Mouse (Mus musculus) forebrain, embryonic 14.5 days (tissue): ENCODE data around the gene Llgl2. TPM values are rescaled to one million over a fixed set of nuclear protein-coding genes. Genes with fewer than 3 reads are reported as not detected.

Source experiments
- ATAC-seq: fragments of 200-750 bp; cut with Nextera tagmentation; 2 replicates; pipeline ENCODE4 v1.8.0; 2017; ENCODE audit warnings: mild to moderate bottlenecking, moderate library complexity
- DNase-seq: peaks from one replicate; pipeline ENCODE4 v3.0.0-alpha.2; 2015; ENCODE audit warnings: low spot score
- H3K27ac ChIP-seq: fragments of 300-500 bp; sonication (generic); 2 replicates; pipeline ENCODE4 v1.5.1; 2014; ENCODE audit warnings: low read depth, mild to moderate bottlenecking, control low read depth, low read length, moderate library complexity
- H3K27me3 ChIP-seq: fragments of 300-500 bp; sonication (generic); replicated peaks from 2 replicates; pipeline ENCODE4 v1.6.1; 2014; ENCODE audit warnings: low read length, control low read depth, mixed read lengths; ENCODE audit not compliant: control insufficient read depth, insufficient read depth
- H3K36me3 ChIP-seq: fragments of 300-500 bp; sonication (generic); 2 replicates; pipeline ENCODE4 v1.6.1; 2014; ENCODE audit warnings: low read length, control low read depth; ENCODE audit not compliant: control insufficient read depth, insufficient read depth
- H3K4me1 ChIP-seq: fragments of 300-500 bp; sonication (generic); 2 replicates; pipeline ENCODE4 v1.6.1; 2014; ENCODE audit warnings: antibody characterized with exemption, low read length, control low read depth; ENCODE audit not compliant: control insufficient read depth, insufficient read depth
- H3K4me2 ChIP-seq: fragments of 300-500 bp; sonication (generic); 2 replicates; pipeline ENCODE4 v1.6.1; 2014; ENCODE audit warnings: mild to moderate bottlenecking, control low read depth, low read length
- H3K4me3 ChIP-seq: fragments of 300-500 bp; sonication (generic); 2 replicates; pipeline ENCODE4 v1.5.1; 2014; ENCODE audit warnings: low read depth, low read length, control low read depth
- H3K9ac ChIP-seq: fragments of 300-500 bp; sonication (generic); 2 replicates; pipeline ENCODE4 v1.6.1; 2014; ENCODE audit warnings: mild to moderate bottlenecking, low read length, control low read depth, moderate library complexity
- H3K9me3 ChIP-seq: fragments of 300-500 bp; sonication (generic); replicated peaks from 2 replicates; pipeline ENCODE4 v1.6.1; 2016; ENCODE audit warnings: low read length, control low read depth, mixed read lengths; ENCODE audit not compliant: control insufficient read depth
- WGBS: fragments of 180-500 bp; shearing (Covaris S2); extraction: QIAGEN DNeasy Blood & Tissue Kit; methylation state at CpG from one replicate; pipeline ENCODE4 v1.1.7; 2014; 5-methylcytosine and 5-hydroxymethylcytosine counted together
- polyA plus RNA-seq: library from polyadenylated mRNA; unstranded; fragments of >200 nt; fragmentation: Nextera tagmentation; extraction: Ambion mirVana; gene quantifications from 2 replicates; pipeline ENCODE4 v1.2.1, GENCODE M21; 2014

Gene Llgl2
- polyA plus RNA-seq, result 0.70 and 1.3 TPM in 2 replicates

GRCm38 (mm10) chr11:115823774-115824740, at the start of gene Llgl2:
TSS of gene Llgl2 (plus strand) at chr11:115824049.
- H3K4me1 ChIP-seq, result peaks cover 8% of the 10 kb centered on the region; the same call in 1 of the 2 replicates
- DNase-seq (peak; percentile 85), ATAC-seq (peak; percentile 96)
- H3K4me3 ChIP-seq, result peak within 1 kb of the TSS; percentile 55
- WGBS, result under 1% methylated on average over 87 of the region's 87 CpGs
- peak within 1 kb of the TSS; percentile 63 for H3K9ac ChIP-seq
- no peaks in the 10 kb centered on the region for H3K9me3 ChIP-seq
- H3K36me3 ChIP-seq, result peaks cover 36% of the 10 kb centered on the region
- peaks cover 30% of the 10 kb centered on the region for H3K27me3 ChIP-seq
- peak within 1 kb of the TSS; percentile 95 for H3K4me2 ChIP-seq
- no peak within 1 kb of the TSS for H3K27ac ChIP-seq

GRCm38 (mm10) chr11:115774653-115775052, 49.2 kb upstream of the Llgl2 start:
- H3K27ac ChIP-seq, result no peak overlapping the region
- no peak for ATAC-seq
- 84% methylated on average over 4 of the region's 4 CpGs for WGBS
- peaks cover 14% of the 10 kb centered on the region for H3K4me1 ChIP-seq
- no peak overlapping the region for H3K4me2 ChIP-seq
- no peaks in the 10 kb centered on the region for H3K9me3 ChIP-seq
- H3K4me3 ChIP-seq, result no peak overlapping the region
- H3K9ac ChIP-seq, result no peak overlapping the region
- H3K36me3 ChIP-seq, result peaks cover 6% of the 10 kb centered on the region
- no peaks in the 10 kb centered on the region for H3K27me3 ChIP-seq
- no peak for DNase-seq

DNA sequence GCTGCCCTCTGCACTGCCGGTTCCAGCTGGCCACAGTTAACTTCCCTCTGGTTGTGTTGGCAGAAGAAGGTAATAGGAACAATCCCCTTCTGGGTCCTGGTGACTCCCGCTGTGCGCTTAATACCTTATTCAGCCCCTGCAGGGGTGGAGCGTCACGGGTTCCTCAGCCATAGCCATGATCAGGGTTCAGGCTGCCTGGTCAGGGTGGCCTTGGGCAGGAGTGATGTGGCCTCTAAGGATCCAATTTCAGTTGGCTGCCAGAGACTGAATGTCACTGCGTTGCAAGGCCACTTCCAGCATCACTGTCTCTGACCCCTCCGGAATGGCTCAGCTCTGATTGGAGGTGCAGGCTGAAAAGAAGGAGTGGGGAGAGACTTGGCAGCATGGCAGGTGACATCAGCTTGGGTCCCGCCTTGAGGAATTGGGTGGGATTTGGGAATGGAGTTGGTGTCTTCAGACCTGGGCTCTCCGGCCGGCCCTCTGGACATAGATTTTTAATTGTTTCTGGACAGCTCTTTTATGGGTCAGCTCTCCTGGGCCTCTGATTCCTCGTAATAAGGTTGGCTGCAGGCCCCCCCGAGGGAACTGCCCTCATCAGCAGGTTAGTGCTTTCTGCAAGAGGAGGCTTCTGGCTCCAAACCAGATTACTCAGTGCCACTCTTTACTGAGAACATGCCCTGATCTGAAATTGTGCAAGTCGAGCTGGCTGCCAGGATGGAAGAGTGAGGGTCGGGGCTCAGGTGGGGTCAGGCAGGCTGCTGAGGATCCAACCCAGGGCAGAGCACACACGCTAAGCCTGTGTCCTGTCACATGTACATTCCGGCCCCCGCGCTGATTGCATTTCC, 47.8 kb upstream of the Llgl2 start:
- Histone ChIP-seq H3K4me1 (peaks cover 27% of the 10 kb centered on the region), H3K4me2 (no peak overlapping the region), H3K4me3 (no peak overlapping the region), H3K27me3 (no peaks in the 10 kb centered on the region), H3K9me3 (no peaks in the 10 kb centered on the region), H3K9ac (peak overlapping the region; percentile 5; the same call in 1 of the 2 replicates), H3K27ac (no peak overlapping the region), H3K36me3 (peaks cover 6% of the 10 kb centered on the region)
- 33% methylated on average over 18 of the region's 18 CpGs for WGBS
- DNase-seq, result peak; percentile 17
- no peak for ATAC-seq

DNA sequence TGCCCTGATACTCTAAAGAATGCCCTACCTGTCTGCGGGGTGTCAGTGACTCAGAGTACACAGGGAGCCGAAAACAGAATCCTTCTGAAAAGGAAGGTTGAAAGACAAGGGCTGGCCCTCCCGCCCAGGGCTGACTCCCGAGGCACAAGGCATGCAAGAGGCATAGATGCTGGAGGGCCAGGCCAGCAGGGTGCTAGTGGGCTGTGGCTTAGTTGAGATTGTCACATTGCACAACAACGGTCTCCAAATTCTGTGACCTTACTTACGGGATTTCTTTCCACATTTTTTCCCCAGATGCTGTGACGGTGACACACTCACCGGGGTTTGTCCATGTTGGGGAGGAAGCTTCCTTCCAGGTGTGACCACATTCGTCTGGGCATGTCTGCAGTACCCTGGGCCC, 46.9 kb upstream of the Llgl2 start:
- Histone ChIP-seq H3K4me3 (no peak overlapping the region), H3K9ac (no peak overlapping the region), H3K4me2 (no peak overlapping the region), H3K9me3 (no peaks in the 10 kb centered on the region), H3K27ac (no peak overlapping the region), H3K36me3 (peaks cover 6% of the 10 kb centered on the region), H3K4me1 (peaks cover 29% of the 10 kb centered on the region), H3K27me3 (no peaks in the 10 kb centered on the region)
- DNase-seq (no peak), ATAC-seq (no peak)
- 35% methylated on average over 9 of the region's 9 CpGs for WGBS

DNA sequence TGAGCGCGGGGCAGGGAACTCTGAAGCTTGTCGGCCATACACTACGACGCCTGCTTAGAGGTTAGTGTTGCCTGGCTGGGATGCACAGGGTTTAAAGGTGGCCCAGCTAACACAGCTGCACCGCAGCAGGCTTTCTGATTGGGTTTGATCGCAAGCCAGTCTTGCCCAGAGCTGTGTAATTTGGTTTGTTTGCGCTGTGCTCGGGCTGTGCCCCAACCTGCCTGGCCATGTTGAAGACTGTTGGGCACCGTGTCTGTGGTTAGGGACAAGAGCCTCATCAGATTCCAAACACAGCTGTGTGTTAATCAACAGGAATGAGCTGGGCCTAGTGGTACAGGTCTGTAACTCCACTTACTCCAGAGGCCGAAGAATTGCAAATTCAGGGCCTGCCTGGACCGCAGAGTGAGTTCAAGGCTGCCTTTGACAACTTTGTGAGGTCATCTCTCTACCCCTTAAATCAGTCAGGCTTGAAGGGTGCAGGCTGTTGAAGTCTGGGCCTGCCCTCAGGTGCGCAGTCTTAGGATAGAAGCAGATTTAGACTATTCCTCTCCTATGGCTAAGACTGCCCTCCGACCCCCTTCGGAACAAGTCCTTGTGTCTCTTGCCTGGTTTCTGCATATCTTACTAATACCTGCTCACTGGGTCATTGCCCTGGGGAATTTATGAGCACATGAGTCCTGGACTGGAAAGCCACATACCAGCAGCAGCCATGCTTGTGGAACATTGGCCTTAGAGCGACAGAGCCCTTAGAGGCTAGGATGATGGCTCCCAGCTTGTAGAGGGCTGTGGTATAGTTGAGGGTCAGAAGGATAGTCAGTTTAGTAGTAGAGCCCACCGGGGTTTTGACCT, 46.1 kb upstream of the Llgl2 start:
- Histone ChIP-seq H3K4me1 (peaks cover 29% of the 10 kb centered on the region), H3K4me2 (no peak overlapping the region), H3K4me3 (no peak overlapping the region), H3K36me3 (peaks cover 6% of the 10 kb centered on the region), H3K27me3 (no peaks in the 10 kb centered on the region), H3K9ac (no peak overlapping the region), H3K27ac (no peak overlapping the region), H3K9me3 (no peaks in the 10 kb centered on the region)
- 82% methylated on average over 17 of the region's 17 CpGs for WGBS
- ATAC-seq, result no peak
- no peak for DNase-seq

GRCm38 (mm10) chr11:115779038-115779571, 44.7 kb upstream of the Llgl2 start:
- H3K4me2 ChIP-seq, result no peak overlapping the region
- peak; percentile 49 for ATAC-seq
- no peaks in the 10 kb centered on the region for H3K27me3 ChIP-seq
- H3K4me3 ChIP-seq, result no peak overlapping the region
- H3K9ac ChIP-seq, result no peak overlapping the region
- peak overlapping the region; percentile 68 for H3K27ac ChIP-seq
- H3K36me3 ChIP-seq, result peaks cover 6% of the 10 kb centered on the region
- H3K4me1 ChIP-seq, result peaks cover 29% of the 10 kb centered on the region
- 7% methylated on average over 9 of the region's 9 CpGs for WGBS
- DNase-seq, result peak; percentile 65
- H3K9me3 ChIP-seq, result no peaks in the 10 kb centered on the region

DNA sequence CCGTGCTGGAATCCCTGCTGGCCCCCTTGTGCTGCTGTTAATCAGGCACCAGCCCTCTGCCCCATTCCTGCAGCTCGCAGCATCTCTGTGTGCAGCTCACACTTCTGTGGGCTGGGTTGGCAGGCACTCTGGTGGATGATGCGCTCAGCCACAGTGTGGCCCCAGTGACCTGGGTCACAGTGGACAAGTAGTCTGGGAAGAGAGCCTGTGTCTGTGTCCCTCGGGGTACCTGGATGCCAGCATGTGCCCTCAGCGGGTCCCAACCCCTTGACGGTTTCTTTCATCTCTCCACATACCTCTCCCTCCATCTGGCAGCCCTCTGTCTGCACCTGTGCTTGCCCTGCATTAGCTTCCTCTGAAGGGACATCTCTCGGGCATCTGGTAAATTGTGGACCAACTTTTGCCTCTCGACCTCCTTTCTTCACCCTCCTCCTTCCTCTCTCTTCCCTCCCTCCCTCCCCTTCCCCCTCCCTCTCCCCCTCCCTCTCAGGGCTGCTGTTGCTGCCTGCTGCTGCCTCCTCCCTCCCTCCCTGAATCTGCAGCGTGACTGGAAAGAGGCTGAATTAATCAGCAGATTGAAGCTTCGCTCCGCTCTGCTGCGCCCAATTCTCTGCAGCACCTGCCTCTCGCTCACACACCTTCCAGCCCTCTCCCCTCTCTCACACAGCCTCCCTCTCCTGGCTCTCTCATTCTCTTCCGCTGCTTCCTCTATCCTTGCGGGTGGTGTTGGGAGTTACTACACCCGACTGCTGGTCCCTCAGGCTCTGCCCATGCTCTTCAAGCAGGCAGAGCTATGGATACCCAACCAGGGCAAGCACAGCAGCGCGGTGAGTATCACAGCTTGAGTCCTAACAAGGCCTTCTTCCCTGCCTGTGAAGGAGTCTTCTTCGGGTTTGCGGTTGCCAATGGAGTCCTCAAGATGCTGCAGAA, 43.4 kb upstream of the Llgl2 start:
- Histone ChIP-seq H3K27ac (peak overlapping the region; percentile 82), H3K9me3 (no peaks in the 10 kb centered on the region), H3K36me3 (peaks cover 6% of the 10 kb centered on the region), H3K9ac (peak overlapping the region; percentile 50), H3K4me3 (peak overlapping the region; percentile 8), H3K27me3 (no peaks in the 10 kb centered on the region), H3K4me2 (peak overlapping the region; percentile 47), H3K4me1 (peaks cover 29% of the 10 kb centered on the region)
- WGBS, result 6% methylated on average over 20 of the region's 20 CpGs
- DNase-seq (peak; percentile 85), ATAC-seq (peak; percentile 69)
